Mouse (Mus musculus) liver, embryonic 14.5 days (tissue): ENCODE measurements around the gene Zmym1. TPM values are rescaled to one million over a fixed set of nuclear protein-coding genes. Genes with fewer than 3 reads are reported as not detected.
"Not testable (repeated sequence)": the region's sequence is repeated elsewhere in the genome, so short reads cannot be mapped to it uniquely, and the experiment has no call there.

Source experiments
- ATAC-seq: fragments of 200-750 bp; cut with Nextera tagmentation; 2 replicates; pipeline ENCODE4 v1.8.0; 2017; ENCODE audit warnings: moderate number of reproducible peaks, mild to moderate bottlenecking, moderate library complexity; ENCODE audit not compliant: insufficient read depth
- DNase-seq, 3 experiments: peaks; one replicate each; pipeline ENCODE4 v3.0.0-alpha.2; 2012 to 2013; ENCODE audit warnings: low read depth in 3 of 3, low spot score in 3 of 3
- H3K27ac ChIP-seq: fragments of 300-500 bp; sonication (generic); 2 replicates; pipeline ENCODE4 v1.5.1; 2014; ENCODE audit warnings: moderate library complexity, mild to moderate bottlenecking, control low read depth, inconsistent platforms
- H3K27me3 ChIP-seq: fragments of 300-500 bp; sonication (generic); 2 replicates; pipeline ENCODE4 v1.6.1; 2014; ENCODE audit warnings: mild to moderate bottlenecking, low read length, moderate library complexity; ENCODE audit not compliant: control insufficient read depth, insufficient read depth
- H3K36me3 ChIP-seq: fragments of 300-500 bp; sonication (generic); replicated peaks from 2 replicates; pipeline ENCODE4 v1.6.1; 2014; ENCODE audit warnings: low read depth; ENCODE audit not compliant: control insufficient read depth, insufficient read depth
- H3K4me1 ChIP-seq, 2 experiments: fragments of 200-500 bp in 1 of 2; fragments of 300-500 bp in 1 of 2; sonication (generic) in 1 of 2; replicated peaks; 2 replicates each; pipeline ENCODE4 v1.6.1; 2012 to 2014; ENCODE audit warnings: antibody characterized with exemption in 1 of 2, inconsistent platforms in 1 of 2, low read length in 1 of 2; ENCODE audit not compliant: control insufficient read depth in 2 of 2, insufficient read depth in 2 of 2
- H3K4me2 ChIP-seq: fragments of 300-500 bp; sonication (generic); 2 replicates; pipeline ENCODE4 v1.6.1; 2014; ENCODE audit warnings: low read depth, mild to moderate bottlenecking, control low read depth, moderate library complexity
- H3K4me3 ChIP-seq, 2 experiments: fragments of 200-500 bp in 1 of 2; fragments of 300-500 bp in 1 of 2; sonication (generic) in 1 of 2; 2 replicates each; pipeline ENCODE4 v1.5.1; 2012 to 2014; ENCODE audit warnings: low read depth in 2 of 2, low read length in 2 of 2, mild to moderate bottlenecking in 2 of 2, control low read depth in 1 of 2, inconsistent platforms in 1 of 2, moderate library complexity in 1 of 2; ENCODE audit not compliant: insufficient read depth in 1 of 2
- H3K9ac ChIP-seq: fragments of 300-500 bp; sonication (generic); replicated peaks from 2 replicates; pipeline ENCODE4 v1.6.1; 2014; ENCODE audit warnings: mild to moderate bottlenecking, control low read depth, moderate library complexity
- H3K9me3 ChIP-seq: fragments of 300-500 bp; sonication (generic); 2 replicates; pipeline ENCODE4 v1.6.1; 2016; ENCODE audit warnings: low read length, mixed read lengths; ENCODE audit not compliant: control insufficient read depth
- CTCF ChIP-seq: IDR thresholded peaks from 2 replicates; pipeline ENCODE4 v1.5.1; 2016; ENCODE audit warnings: antibody characterized with exemption, low read depth, control low read depth
- EP300 ChIP-seq: IDR thresholded peaks from 2 replicates; pipeline ENCODE4 v1.6.1; 2016; ENCODE audit warnings: antibody characterized with exemption, low read depth
- WGBS: fragments of 180-500 bp; shearing (Covaris S2); extraction: QIAGEN DNeasy Blood & Tissue Kit; methylation state at CpG from one replicate; pipeline ENCODE4 v1.1.7; 2014; ENCODE audit not compliant: insufficient replicate concordance; 5-methylcytosine and 5-hydroxymethylcytosine counted together
- polyA plus RNA-seq, 2 experiments: library from polyadenylated mRNA; depleted of rRNA in 1 of 2; stranded (reverse) in 1 of 2; unstranded in 1 of 2; fragments of >200 nt; fragmentation: Nextera tagmentation in 1 of 2; extraction: Ambion mirVana in 1 of 2; gene quantifications; 2 replicates each; pipeline versions ENCODE4 v1.2.1 to v1.2.3; 2012 to 2014

Gene Zmym1
- polyA plus RNA-seq, 2 experiments: 4.0 to 10.2 TPM

DNA sequence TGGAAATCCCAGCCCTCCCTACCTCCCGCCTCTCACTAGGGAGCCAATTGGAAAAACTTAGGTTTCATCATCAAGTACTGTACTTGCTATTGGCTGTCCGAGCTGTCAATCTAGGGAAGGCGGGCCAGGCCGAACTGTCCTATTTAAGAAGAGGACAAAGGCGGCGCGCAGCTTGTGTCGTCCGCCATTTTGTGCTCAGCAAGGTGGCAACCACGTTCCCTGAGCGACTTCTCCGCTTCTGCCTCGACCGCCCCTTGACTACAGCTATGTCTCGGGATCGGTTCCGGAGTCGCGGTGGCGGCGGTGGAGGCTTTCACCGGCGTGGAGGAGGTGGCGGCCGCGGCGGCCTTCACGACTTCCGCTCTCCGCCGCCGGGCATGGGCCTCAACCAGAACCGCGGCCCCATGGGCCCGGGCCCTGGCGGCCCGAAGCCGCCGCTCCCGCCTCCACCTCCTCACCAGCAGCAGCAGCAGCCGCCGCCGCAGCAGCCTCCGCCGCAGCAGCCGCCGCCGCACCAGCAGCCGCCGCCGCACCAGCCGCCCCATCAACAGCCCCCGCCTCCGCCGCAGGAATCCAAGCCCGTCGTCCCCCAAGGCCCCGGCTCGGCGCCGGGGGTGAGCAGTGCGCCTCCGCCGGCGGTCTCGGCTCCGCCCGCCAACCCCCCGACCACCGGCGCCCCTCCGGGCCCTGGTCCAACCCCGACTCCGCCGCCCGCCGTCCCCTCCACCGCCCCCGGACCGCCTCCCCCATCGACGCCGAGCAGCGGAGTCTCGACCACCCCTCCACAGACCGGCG, 39.6 kb downstream of the Zmym1 start, which contains the start of gene Sfpq:
Gene Sfpq, plus strand, starts transcription at position 174 of the 795 bp plus-strand sequence.
- Histone ChIP-seq H3K27ac (peak within 1 kb of the TSS; percentile 83), H3K4me2 (peak within 1 kb of the TSS; percentile 98), H3K4me1 (peaks cover 11 to 23% of the 10 kb centered on the region in 2 experiments), H3K36me3 (peaks cover 41% of the 10 kb centered on the region), H3K9me3 (no peaks in the 10 kb centered on the region), H3K27me3 (no peaks in the 10 kb centered on the region), H3K9ac (peak within 1 kb of the TSS; percentile 97), H3K4me3 (peak within 1 kb of the TSS; percentile 83 to 94)
- WGBS: under 1% methylated on average over 72 of the region's 87 CpGs
- DNase-seq (peak; percentile 99 to 100 (median 99)), ATAC-seq (peak; percentile 95)
- TF ChIP-seq CTCF (0 out of 2 replicates have a peak, but pooled peaks have one; percentile 16), EP300 (peak; percentile 18)

- peak overlapping the region; percentile 85 for H3K4me2 ChIP-seq
- H3K4me3 ChIP-seq: peak overlapping the region; percentile 25 to 83; a peak in 3 of 4 replicates
- ATAC-seq: peak; percentile 9
- H3K9me3 ChIP-seq: no peaks in the 10 kb centered on the region
- peaks cover 11 to 23% of the 10 kb centered on the region in 2 experiments for H3K4me1 ChIP-seq
- H3K27ac ChIP-seq: peak overlapping the region; percentile 83
- no peaks in the 10 kb centered on the region for H3K27me3 ChIP-seq
- DNase-seq: no peak
- peak overlapping the region; percentile 64 for H3K9ac ChIP-seq
- TF ChIP-seq CTCF: no peak
- TF ChIP-seq EP300: no peak
- H3K36me3 ChIP-seq: peaks cover 33% of the 10 kb centered on the region
- WGBS: 8% methylated on average over 13 of the region's 13 CpGs
These were observed 40.4 kb downstream of the Zmym1 start for GRCm38 (mm10) chr4:127020411-127021150.

DNA sequence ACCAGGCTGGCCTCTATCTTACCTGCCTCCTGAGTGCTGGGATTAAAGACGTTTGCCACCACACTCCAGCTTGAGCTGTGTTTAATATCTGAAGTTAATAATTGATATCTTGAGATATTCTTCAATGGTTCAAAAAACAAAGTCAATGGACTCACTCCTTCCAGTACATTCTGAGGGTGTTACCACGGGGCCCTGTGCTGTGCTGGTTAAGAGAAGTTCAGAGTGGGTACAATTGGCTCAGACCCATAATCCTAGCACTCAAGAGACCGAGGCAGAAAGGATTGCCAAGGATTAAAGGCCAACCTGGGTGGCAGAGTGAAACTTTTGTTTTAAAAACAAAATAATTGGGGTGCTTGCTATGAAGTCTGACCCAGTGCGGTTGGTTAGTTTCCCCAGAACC, 44.6 kb downstream of the Zmym1 start:
- Histone ChIP-seq H3K9ac (no peak overlapping the region), H3K4me3 (no peak overlapping the region), H3K27ac (no peak overlapping the region), H3K36me3 (no peaks in the 10 kb centered on the region), H3K4me2 (no peak overlapping the region), H3K4me1 (peaks cover 5 to 9% of the 10 kb centered on the region in 2 experiments), H3K27me3 (no peaks in the 10 kb centered on the region), H3K9me3 (no peaks in the 10 kb centered on the region)
- 82% methylated on average over 4 of the region's 4 CpGs for WGBS
- no peak for DNase-seq
- TF ChIP-seq EP300: no peak
- no peak for TF ChIP-seq CTCF
- no peak for ATAC-seq

DNA sequence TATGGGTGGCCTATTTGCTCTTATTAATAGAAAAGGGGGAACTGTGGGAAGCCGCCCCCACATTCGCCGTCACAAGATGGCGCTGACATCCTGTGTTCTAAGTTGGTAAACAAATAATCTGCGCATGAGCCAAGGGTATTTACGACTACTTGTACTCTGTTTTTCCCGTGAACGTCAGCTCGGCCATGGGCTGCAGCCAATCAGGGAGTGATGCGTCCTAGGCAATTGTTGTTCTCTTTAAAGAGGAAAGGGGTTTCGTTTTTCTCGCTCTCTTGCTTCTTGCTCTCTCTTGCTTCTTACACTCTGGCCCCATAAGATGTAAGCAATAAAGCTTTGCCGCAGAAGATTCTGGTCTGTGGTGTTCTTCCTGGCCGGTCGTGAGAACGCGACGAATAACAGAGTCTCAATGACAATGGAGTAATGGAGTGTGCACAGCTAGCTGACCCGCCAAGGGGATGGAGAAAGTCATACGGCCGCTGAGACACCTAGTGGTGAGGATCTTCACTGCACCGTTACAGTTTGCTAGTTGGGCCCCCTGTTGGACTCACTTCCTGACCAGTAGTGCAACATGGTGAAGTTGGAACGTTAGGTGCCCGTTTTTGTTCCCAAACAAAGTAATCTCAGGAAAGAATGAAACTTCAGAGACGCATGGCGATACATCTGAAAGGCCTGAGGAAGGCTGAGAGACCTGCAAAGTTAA, 45.5 kb downstream of the Zmym1 start:
- ATAC-seq (peak; percentile 95), DNase-seq (peak; percentile 42 to 77 (median 54))
- not testable (repeated sequence) for H3K9ac ChIP-seq, H3K27ac ChIP-seq, H3K36me3 ChIP-seq, H3K9me3 ChIP-seq, H3K27me3 ChIP-seq, H3K4me1 ChIP-seq
- 16% methylated on average over 14 of the region's 26 CpGs for WGBS
- peak overlapping the region; percentile 42 to 62 for H3K4me3 ChIP-seq
- H3K4me2 ChIP-seq: peak overlapping the region; percentile 38
- TF ChIP-seq CTCF: peak; percentile 94
